Mouse (Mus musculus) liver, embryonic 11.5 days (tissue): Measurements from ENCODE around the gene Fam114a1. TPM values are rescaled to one million over a fixed set of nuclear protein-coding genes. Genes with fewer than 3 reads are reported as not detected.
A peak's percentile ranks its signal among the peaks of the same experiment; 100 is the strongest.

ENCODE experiments used
- ATAC-seq: fragments of 200-750 bp; cut with Nextera tagmentation; replicated peaks from 2 replicates; pipeline ENCODE4 v1.8.0; 2017; ENCODE audit warnings: moderate number of reproducible peaks, mild to moderate bottlenecking, moderate TSS enrichment, moderate library complexity; ENCODE audit not compliant: low FRiP score
- DNase-seq: peaks from one replicate; pipeline ENCODE4 v3.0.0-alpha.2; 2017; ENCODE audit warnings: low spot score
- H3K27ac ChIP-seq: fragments of 300-500 bp; sonication (generic); 2 replicates; pipeline ENCODE4 v1.5.1; 2014; ENCODE audit warnings: mild to moderate bottlenecking, low read depth, low read length, control low read depth
- H3K27me3 ChIP-seq: fragments of 300-500 bp; sonication (generic); replicated peaks from 2 replicates; pipeline ENCODE4 v1.6.1; 2014; ENCODE audit warnings: low read length, mixed read lengths; ENCODE audit not compliant: control insufficient read depth, insufficient read depth
- H3K36me3 ChIP-seq: fragments of 300-500 bp; sonication (generic); 2 replicates; pipeline ENCODE4 v1.6.1; 2014; ENCODE audit warnings: mild to moderate bottlenecking, low read length, moderate library complexity, mixed read lengths; ENCODE audit not compliant: control insufficient read depth, insufficient read depth
- H3K4me1 ChIP-seq: fragments of 300-500 bp; sonication (generic); replicated peaks from 2 replicates; pipeline ENCODE4 v1.6.1; 2014; ENCODE audit warnings: low read length, mixed read lengths; ENCODE audit not compliant: control insufficient read depth, insufficient read depth
- H3K4me2 ChIP-seq: fragments of 300-500 bp; sonication (generic); 2 replicates; pipeline ENCODE4 v1.6.1; 2014; ENCODE audit warnings: mild to moderate bottlenecking, control low read depth, moderate library complexity
- H3K4me3 ChIP-seq: fragments of 300-500 bp; sonication (generic); 2 replicates; pipeline ENCODE4 v1.5.1; 2014; ENCODE audit warnings: low read depth, low read length, control low read depth
- H3K9ac ChIP-seq: fragments of 300-500 bp; sonication (generic); 2 replicates; pipeline ENCODE4 v1.6.1; 2014; ENCODE audit warnings: low read depth, low read length, control low read depth
- H3K9me3 ChIP-seq: fragments of 300-500 bp; sonication (generic); 2 replicates; pipeline ENCODE4 v1.6.1; 2016; ENCODE audit warnings: low read length, inconsistent platforms, mixed read lengths; ENCODE audit not compliant: control insufficient read depth
- WGBS: fragments of 180-500 bp; shearing (Covaris S2); extraction: QIAGEN DNeasy Blood & Tissue Kit; methylation state at CpG from one replicate; pipeline ENCODE4 v1.1.7; 2014; 5-methylcytosine and 5-hydroxymethylcytosine counted together
- microRNA counts: library from miRNA; unstranded; fragments of <30 nt; microRNA quantifications from one replicate; lab custom pipeline; 2015
- microRNA-seq: library from miRNA; unstranded; fragments of <30 nt; microRNA quantifications from one replicate; pipeline ENCODE4, GENCODE M21; 2017; ENCODE audit warnings: borderline number of aligned reads
- polyA plus RNA-seq: library from polyadenylated mRNA; unstranded; fragments of >200 nt; fragmentation: Nextera tagmentation; extraction: Ambion mirVana; gene quantifications from 2 replicates; pipeline ENCODE4 v1.2.1, GENCODE M21; 2014

Fam114a1 gene
- polyA plus RNA-seq, 1 experiment from 2014 or later, result 21.1 TPM

DNA sequence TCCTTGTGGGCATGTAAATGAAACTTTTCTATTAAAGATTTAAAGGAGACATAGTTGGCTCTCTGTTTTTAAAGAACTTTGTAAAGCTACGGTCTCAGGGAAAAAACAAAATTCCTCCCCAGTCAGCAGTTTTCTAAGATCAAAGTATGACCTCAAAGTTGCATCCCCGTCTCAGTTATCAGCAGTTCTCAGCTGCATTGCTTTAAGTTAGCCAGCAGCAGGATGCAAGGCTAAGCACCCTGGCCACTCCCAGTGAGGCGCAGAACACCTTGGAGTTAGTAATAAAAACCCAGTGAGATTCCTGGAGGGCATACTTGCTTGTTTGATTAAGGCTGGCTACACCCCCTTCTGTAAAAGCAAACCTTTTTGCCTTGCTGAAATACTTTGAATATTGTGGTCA lies 106.9 kb downstream of the Fam114a1 start:
- Histone ChIP-seq H3K9ac (no peak overlapping the region), H3K4me1 (no peaks in the 10 kb centered on the region), H3K27me3 (no peaks in the 10 kb centered on the region), H3K9me3 (no peaks in the 10 kb centered on the region), H3K4me3 (no peak overlapping the region), H3K27ac (no peak overlapping the region), H3K4me2 (no peak overlapping the region), H3K36me3 (no peaks in the 10 kb centered on the region)
- DNase-seq, result no peak
- WGBS, result 48% methylated on average over 3 of the region's 3 CpGs
- ATAC-seq, result no peak

DNA sequence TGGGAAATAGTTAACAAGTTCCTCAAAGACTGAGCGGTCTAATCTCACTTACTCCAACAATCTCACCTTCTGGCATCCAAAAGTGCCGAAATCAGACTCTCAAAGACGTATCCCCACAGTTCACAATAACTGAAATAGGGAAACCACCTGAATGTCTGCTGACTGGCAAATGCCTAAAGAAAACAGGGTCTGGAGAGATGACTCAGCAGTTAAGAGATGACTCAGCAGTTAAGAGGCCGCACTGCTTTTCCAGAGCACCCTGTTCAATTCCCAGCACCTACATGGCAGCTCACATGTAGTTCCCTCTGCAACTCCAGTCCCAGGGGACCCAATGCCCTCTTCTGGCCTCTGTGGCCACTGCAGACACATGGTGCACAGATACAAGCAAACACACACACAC lies 108.2 kb downstream of the Fam114a1 start:
- Histone ChIP-seq H3K27ac (no peak overlapping the region), H3K4me3 (no peak overlapping the region), H3K9ac (no peak overlapping the region), H3K4me2 (no peak overlapping the region), H3K9me3 (no peaks in the 10 kb centered on the region), H3K27me3 (no peaks in the 10 kb centered on the region), H3K36me3 (no peaks in the 10 kb centered on the region), H3K4me1 (no peaks in the 10 kb centered on the region)
- ATAC-seq (no peak), DNase-seq (no peak)
- WGBS, result 89% methylated on average over 4 of the region's 4 CpGs

DNA sequence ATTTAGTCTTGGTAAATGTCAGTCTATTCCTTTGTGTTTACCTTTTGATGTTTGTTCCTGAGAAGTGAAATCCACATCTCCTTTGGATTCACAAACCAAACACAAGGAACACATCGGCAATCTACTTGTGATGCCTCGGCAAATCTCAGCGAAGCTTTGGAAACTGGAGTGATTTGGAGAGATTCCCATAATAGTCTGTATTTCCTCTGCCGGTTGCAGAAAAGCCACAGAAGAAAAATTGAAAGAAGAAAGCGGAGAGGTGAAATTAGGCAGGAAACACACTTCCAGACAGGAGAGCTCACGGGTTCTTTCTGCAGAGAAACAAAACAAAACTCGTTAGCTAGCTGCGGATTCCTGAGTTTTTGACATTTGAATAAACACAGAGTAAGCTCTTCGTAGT lies 110.0 kb downstream of the Fam114a1 start:
- H3K27ac ChIP-seq, result no peak overlapping the region
- H3K27me3 ChIP-seq, result no peaks in the 10 kb centered on the region
- no peak for DNase-seq
- H3K4me2 ChIP-seq, result no peak overlapping the region
- H3K4me1 ChIP-seq, result no peaks in the 10 kb centered on the region
- 67% methylated on average over 9 of the region's 9 CpGs for WGBS
- ATAC-seq, result no peak
- no peak overlapping the region for H3K4me3 ChIP-seq
- no peaks in the 10 kb centered on the region for H3K9me3 ChIP-seq
- H3K36me3 ChIP-seq, result no peaks in the 10 kb centered on the region
- no peak overlapping the region for H3K9ac ChIP-seq

- Histone ChIP-seq H3K9me3 (no peaks in the 10 kb centered on the region), H3K4me1 (no peaks in the 10 kb centered on the region), H3K36me3 (no peaks in the 10 kb centered on the region), H3K4me3 (no peak overlapping the region), H3K4me2 (no peak overlapping the region), H3K9ac (no peak overlapping the region), H3K27me3 (no peaks in the 10 kb centered on the region), H3K27ac (no peak overlapping the region)
- 82% methylated on average over 4 of the region's 4 CpGs for WGBS
- ATAC-seq (no peak), DNase-seq (no peak)
Measured at GRCm38 (mm10) chr5:65081836-65082235, 112.0 kb downstream of the Fam114a1 start.

DNA sequence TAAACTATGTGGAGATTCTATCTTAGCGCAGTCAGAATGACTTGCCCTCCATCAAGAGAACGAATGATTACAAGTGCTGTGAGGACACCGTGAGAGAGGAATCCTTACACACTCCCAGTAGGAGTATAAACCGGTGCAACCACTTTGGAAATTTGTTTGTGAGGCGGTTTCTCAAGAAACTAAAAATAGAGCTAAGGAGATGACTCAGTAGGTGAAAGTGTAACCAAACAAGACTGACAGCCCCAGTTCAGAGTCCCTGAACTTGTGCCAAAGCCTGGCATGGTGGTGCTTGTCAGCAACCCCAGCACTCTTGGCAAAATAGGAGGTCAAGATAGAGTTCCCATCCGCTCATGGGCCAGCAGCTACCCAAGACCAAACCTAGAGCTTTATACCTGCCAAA lies 116.7 kb downstream of the Fam114a1 start:
- 78% methylated on average over 6 of the region's 6 CpGs for WGBS

GRCm38 (mm10) chr5:65089707-65090106 lies 119.8 kb downstream of the Fam114a1 start:
- DNase-seq, result no peak
- 74% methylated on average over 3 of the region's 3 CpGs for WGBS
- no peaks in the 10 kb centered on the region for H3K36me3 ChIP-seq
- H3K4me2 ChIP-seq, result no peak overlapping the region
- no peak overlapping the region for H3K9ac ChIP-seq
- H3K27ac ChIP-seq, result no peak overlapping the region
- no peaks in the 10 kb centered on the region for H3K27me3 ChIP-seq
- H3K4me3 ChIP-seq, result no peak overlapping the region
- H3K9me3 ChIP-seq, result no peaks in the 10 kb centered on the region
- no peaks in the 10 kb centered on the region for H3K4me1 ChIP-seq
- ATAC-seq, result no peak

More for the DNA sequence above, 116.7 kb downstream of the Fam114a1 start:
- no peak for ATAC-seq
- H3K27me3 ChIP-seq, result no peaks in the 10 kb centered on the region
- no peaks in the 10 kb centered on the region for H3K36me3 ChIP-seq
- no peak overlapping the region for H3K9ac ChIP-seq
- H3K9me3 ChIP-seq, result no peaks in the 10 kb centered on the region
- H3K4me2 ChIP-seq, result no peak overlapping the region
- no peak overlapping the region for H3K27ac ChIP-seq
- DNase-seq, result no peak
- H3K4me1 ChIP-seq, result no peaks in the 10 kb centered on the region
- H3K4me3 ChIP-seq, result no peak overlapping the region

DNA sequence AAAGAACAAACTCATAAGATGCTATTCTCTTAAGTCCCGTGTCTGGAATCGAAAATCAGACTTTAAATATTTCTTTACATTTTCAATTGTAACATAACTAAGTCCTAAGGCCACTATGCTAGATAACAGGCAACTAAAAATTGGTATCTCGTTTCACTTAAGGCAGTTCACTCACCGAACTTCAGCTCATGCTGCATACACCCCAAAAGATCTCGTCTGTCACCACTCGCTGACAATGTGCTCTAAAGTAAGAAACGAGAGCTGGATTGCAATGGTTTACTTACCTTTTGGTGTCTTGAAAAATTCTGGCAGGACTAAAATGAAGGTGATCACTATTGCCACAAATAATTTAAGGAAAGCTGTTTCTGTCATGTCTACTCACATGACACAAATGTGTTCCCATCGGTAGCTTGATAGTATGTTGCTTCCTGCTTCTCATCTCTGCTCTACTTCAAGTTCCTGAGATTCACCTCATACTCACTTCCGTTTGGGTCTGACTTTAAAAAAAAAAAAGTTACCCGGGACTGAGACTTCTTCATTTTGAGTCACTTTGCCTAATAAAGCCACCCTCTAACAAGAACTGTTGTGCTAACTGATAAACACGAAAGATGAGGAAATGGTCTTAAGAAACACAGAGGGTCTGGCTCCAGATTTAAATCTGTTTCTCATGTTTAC lies 121.5 kb downstream of the Fam114a1 start:
- WGBS, result 43% methylated on average over 11 of the region's 11 CpGs
- H3K36me3 ChIP-seq, result no peaks in the 10 kb centered on the region
- H3K27me3 ChIP-seq, result no peaks in the 10 kb centered on the region
- no peak overlapping the region for H3K9ac ChIP-seq
- no peak for ATAC-seq
- H3K4me1 ChIP-seq, result no peaks in the 10 kb centered on the region
- no peaks in the 10 kb centered on the region for H3K9me3 ChIP-seq
- no peak overlapping the region for H3K4me3 ChIP-seq
- no peak overlapping the region for H3K27ac ChIP-seq
- peak overlapping the region; percentile 34; the same call in 1 of the 2 replicates for H3K4me2 ChIP-seq
- no peak for DNase-seq

MicroRNA genes within 50 kb of the gene (microRNA counts, 519-probe panel; counts per million panel counts)
- 1,625 counts per million, percentile 2 among the panel's probes with 10 or more counts for microRNA mmu-miR-574-3p (lab: Ali Mortazavi, UCI)
- microRNA mmu-miR-574-5p (lab: Ali Mortazavi, UCI), result not detected

Small RNA genes within 50 kb of the gene (microRNA-seq; reads per million reads assigned to microRNA genes)
- gene Mir574, result 105 reads per million, percentile 49 among the genes with 10 or more reads in this experiment

Other genes starting within 250 kb of the Fam114a1 start
- gene Klf3, start 166.7 kb upstream of the Fam114a1 start, polyA plus RNA-seq, result 66.9 and 68.7 TPM in 2 replicates
- gene Tlr1, start 36.5 kb upstream of the Fam114a1 start, polyA plus RNA-seq, result 0.55 and 0.78 TPM in 2 replicates
- gene Tlr6, start 10.0 kb upstream of the Fam114a1 start, polyA plus RNA-seq, result 0.26 and 0.66 TPM in 2 replicates
- 0.42 and 0.55 TPM in 2 replicates for gene Tmem156, start 122.1 kb downstream of the Fam114a1 start, polyA plus RNA-seq
- gene Klhl5, start 137.5 kb downstream of the Fam114a1 start, polyA plus RNA-seq, result 10.0 and 10.7 TPM in 2 replicates
- gene Wdr19, start 229.6 kb downstream of the Fam114a1 start, polyA plus RNA-seq, result 4.9 and 5.8 TPM in 2 replicates